Mouse (Mus musculus) c-Kit-negative CD71-positive TER-119-positive erythroid progenitor cells, embryonic 14.5 days (primary cell): ENCODE results near the gene Rbl2.

Experiments used
- DNase-seq: peaks from one replicate; pipeline ENCODE4 v3.0.0-alpha.2; 2013; ENCODE audit warnings: low read depth, low spot score

Gene Rbl2

DNA sequence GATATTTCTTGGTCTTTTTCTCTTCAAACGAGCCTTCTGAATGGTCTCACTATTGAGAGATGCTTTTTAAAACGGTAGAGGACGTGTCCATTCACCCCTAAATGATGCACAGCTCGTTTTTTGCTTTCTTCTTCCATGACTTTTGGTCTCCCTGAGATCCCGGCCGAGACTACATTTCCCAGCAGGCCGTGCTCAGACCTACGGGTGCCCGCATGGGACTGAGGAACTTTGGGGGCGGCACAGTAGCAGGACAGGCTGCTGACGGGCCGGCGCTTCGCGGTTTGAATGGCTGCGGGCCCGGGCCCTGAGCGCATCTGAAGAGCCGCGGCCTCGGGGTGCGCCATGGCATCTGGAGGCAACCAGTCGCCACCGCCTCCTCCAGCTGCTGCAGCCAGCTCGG, at the start of gene Rbl2:
Rbl2 (plus strand) TSS at position 224 of the 400 bp plus-strand sequence.
- peak; percentile 76 for DNase-seq

GRCm38 (mm10) chr8:91034417-91034816, 35.4 kb upstream of the Rbl2 start:
- DNase-seq = no peak

- DNase-seq = no peak
Measured at GRCm38 (mm10) chr8:91036905-91037304, 33.0 kb upstream of the Rbl2 start.

DNA sequence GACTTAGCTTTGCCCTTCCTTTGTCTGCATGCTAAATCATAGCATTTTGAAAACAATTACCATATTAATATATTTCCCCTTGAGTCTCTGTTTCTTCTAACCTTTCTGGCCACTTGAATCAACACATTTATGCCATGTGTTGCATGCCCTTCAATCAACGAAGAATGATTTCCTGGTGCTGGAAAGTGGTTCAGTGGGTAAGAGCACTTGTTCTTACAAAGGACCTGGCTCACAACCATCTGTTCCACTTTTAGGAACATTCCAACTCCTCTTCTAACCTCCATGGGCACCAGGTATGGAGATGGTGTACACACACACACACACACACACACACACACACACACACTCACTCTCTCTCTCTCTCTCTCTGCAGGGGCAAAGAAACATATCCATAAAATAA, 31.2 kb upstream of the Rbl2 start:
- no peak for DNase-seq

DNA sequence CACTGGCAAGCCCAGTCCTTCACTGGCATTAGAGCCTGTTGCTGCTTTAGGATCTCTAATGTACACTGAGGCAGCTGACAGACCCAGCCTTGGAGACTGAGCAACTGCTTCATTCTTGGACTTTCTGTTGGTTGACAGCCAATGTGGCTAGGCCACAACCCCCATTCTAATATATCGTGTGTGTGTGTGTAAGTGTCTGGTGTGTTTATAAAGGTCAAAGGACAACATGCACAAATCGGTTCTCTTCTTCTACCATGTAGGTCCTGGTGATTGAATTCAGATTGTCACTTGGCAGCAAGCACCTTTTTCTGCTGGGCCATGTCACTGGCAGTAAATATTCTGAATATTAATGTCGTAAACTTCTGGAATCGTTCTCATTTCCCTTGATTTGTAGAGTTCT, 23.5 kb upstream of the Rbl2 start:
- no peak for DNase-seq

DNA sequence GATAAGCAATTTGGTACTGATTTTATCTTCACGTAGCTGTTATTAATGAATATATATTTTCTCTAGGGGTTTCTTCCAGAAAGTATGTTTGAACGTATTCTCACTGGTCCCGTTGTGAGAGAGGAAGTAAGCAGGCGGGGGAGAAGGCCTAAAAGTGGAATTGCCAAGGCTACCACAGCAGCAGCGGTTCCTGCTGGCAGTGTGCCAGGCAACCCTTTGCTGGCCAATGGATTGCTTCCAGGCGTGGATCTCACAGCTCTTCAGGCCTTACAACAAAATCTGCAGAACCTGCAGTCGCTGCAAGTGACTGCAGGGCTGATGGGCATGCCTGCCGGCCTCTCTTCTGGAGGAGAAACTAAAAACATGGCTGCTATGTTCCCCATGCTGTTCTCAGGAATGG, 18.8 kb upstream of the Rbl2 start:
- no peak for DNase-seq

- no peak for DNase-seq
Measured at GRCm38 (mm10) chr8:91054418-91054817, 15.4 kb upstream of the Rbl2 start.

DNA sequence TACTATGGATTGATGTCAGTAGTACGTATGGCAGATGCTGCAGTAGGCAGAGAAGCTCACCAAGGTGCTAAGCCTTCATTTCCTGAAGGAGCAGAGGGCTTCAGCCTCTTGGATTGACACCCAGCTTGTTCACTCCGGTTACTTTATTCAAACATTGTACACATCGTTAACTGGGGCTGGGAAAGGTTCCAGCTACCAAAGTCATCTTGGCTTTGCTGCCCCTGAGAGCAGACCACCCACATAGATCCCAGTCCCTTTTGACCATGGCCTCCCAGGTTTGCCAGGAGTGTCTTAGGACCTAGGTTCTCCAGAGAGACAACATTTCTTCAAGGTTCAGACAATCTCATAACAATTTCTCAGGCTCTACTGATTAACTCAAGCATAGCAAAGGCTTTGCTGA, 13.0 kb upstream of the Rbl2 start:
- no peak for DNase-seq

GRCm38 (mm10) chr8:91059086-91059578, 10.7 kb upstream of the Rbl2 start:
- DNase-seq = no peak

GRCm38 (mm10) chr8:91059884-91060510, 9.9 kb upstream of the Rbl2 start:
- no peak for DNase-seq

- no peak for DNase-seq
Measured at GRCm38 (mm10) chr8:91060555-91061471, 9.0 kb upstream of the Rbl2 start.

DNA sequence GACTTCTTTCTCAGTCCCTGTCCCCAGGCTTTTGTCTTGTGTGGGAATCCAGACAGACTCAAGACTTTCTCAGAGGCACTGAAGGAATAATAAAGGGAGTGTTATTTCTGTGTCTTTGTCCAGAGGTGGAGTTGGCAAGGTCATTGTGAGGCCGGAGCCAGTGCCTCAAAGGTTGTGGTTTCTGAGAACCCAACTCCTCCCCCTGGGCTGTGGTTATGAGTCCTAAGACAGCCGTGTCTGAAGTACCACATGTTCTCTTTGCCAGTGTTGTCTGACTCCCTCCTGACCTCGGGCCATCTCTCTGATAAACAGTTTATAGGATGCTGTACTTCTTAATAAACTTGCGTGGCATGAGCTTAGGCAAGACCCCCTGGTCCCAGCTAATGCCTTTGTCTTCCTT, 4.7 kb upstream of the Rbl2 start:
- no peak for DNase-seq

DNA sequence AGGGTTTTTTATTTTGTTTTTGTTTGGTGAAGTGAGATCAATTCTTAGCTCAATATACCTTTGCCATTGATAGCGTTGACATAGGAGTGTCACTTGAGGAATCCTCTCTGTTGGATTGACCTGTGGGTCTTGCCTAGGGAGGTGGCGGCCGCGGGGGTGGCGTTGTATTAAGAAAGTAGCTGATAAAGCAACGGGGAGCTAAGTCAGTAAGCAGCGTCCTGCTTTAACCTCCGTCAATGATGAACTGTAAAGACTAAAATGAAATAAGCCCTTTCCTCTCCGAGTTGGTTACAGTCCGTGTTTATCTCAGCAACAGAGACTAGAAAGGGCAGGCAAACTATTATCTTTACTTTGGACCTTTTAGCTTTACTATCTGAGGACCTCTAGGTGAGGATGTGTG, 450 bp upstream of the Rbl2 start:
- no peak for DNase-seq

GRCm38 (mm10) chr8:91070275-91070859, 510 bp downstream of the Rbl2 start:
- DNase-seq = no peak

GRCm38 (mm10) chr8:91077077-91077867, 7.4 kb downstream of the Rbl2 start:
- no peak for DNase-seq

DNA sequence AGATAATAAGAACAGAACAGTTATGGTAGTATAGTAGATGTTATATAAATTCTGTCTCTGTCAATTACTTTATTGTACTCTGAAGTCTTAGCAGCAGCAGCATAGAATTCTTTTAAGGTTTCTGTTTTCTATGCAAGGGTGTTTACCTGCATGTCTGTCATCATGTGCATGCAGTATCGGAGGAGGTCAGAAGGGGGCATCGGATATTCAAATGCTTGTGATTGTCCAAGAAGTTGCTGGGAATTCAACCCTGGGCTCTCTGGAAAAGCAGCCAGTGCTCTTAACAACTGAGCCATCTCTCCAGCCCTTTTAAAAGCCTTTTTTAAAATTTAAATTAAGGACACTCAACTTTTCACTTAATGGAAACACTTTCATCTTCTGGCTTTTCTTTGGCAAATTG, 9.8 kb downstream of the Rbl2 start:
- no peak for DNase-seq

- no peak for DNase-seq
Measured at GRCm38 (mm10) chr8:91081911-91082310, 12.1 kb downstream of the Rbl2 start.

- DNase-seq = no peak
Measured at GRCm38 (mm10) chr8:91082428-91082827, 12.6 kb downstream of the Rbl2 start.

DNA sequence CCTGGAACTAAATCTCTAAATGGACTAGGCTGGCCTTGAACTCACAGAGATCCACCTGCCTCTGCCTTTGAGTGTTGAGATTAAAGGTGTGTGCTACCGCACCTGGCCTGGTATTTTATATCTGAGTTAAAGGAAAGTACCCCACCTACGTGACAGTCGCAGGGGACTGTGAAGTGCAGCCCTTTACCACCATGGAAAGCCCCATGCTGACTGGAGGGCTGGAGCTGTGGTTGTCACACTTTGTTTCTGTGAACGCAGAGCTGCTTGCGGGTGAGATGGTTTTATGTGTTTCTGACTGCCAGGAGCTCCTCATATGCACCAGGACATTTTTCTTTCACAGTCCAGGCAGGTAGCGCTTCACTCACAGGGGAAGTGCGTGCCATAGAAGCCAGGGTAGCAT, 18.6 kb downstream of the Rbl2 start:
- no peak for DNase-seq

DNA sequence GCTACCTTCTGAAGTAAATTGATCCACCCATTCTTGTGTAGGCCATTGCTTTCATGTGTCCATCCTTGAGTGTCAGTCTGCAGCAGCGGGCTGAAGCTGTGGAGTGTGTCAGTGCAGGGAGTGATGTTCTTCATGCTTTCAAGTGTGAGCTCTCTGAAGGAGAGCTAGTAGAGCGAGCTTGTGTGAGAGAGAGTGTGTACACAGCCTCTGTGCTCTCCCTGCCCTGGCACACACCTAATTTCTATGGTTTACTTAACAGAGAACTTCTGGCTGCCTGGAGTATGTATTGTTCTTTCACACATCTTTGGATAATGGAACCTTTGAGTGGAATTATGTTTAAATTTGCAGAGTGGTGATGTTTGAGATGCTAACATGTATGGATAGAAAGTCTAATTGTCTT, 19.7 kb downstream of the Rbl2 start:
- DNase-seq = no peak

DNA sequence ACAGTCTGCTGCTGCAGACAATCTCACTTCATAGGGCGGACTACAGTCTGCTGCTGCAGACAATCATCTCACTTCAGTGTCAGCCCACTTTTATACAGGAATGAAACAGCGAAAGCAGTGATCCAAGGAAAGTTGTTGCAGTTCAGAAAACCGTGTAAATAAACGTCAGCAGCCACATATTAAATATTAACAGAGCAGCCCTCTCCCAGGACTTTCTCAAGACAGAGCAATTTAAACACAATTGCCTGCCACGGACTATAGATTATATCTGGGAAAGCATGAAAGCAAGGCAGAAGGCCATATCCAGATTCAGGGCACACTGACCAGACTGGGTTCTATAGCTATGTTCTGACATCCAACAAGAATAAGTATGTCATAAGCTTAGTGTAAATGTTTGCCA, 24.3 kb downstream of the Rbl2 start:
- no peak for DNase-seq

GRCm38 (mm10) chr8:91098106-91098505, 28.2 kb downstream of the Rbl2 start:
- no peak for DNase-seq
